Mouse (Mus musculus) adrenal gland, postnatal 10 days (tissue): ENCODE results near the gene Vmn1r204. TPM values are rescaled to one million over a fixed set of nuclear protein-coding genes. Genes with fewer than 3 reads are reported as not detected.
"Not testable (repeated sequence)": the region's sequence is repeated elsewhere in the genome, so short reads cannot be mapped to it uniquely, and the experiment has no call there.

Experiments
- DNase-seq: peaks from one replicate; pipeline ENCODE4 v3.0.0; 2021; ENCODE audit warnings: mixed read lengths
- long read RNA-seq, 2 experiments: library from polyadenylated mRNA; stranded (forward); transcript quantifications; one replicate each; pipeline ENCODE4 v2.0.0; 2021
- total RNA-seq, 2 experiments: library from RNA; stranded (reverse); gene quantifications; 2 replicates each; pipeline ENCODE4 v1.2.3; 2021

Vmn1r204 gene
- not detected for total RNA-seq
- long read RNA-seq, experiment 1: 0 reads
- long read RNA-seq, experiment 2: 0 reads

GRCm38 (mm10) chr13:22552898-22553297 lies at the start of gene Vmn1r204:
Gene Vmn1r204 (plus strand): TSS chr13:22553198.
- not testable (repeated sequence) for DNase-seq

- DNase-seq: no peak
Measured at GRCm38 (mm10) chr13:22505281-22505680, 47.7 kb upstream of the Vmn1r204 start, which contains the start of gene Vmn1r202. Gene Vmn1r202 (minus strand): TSS chr13:22505381.

- no peak for DNase-seq
Measured at GRCm38 (mm10) chr13:22517814-22518213, 35.2 kb upstream of the Vmn1r204 start, which contains the start of gene Vmn1r203. Gene Vmn1r203 (plus strand): TSS chr13:22518114.

- DNase-seq: not testable (repeated sequence)
Measured at GRCm38 (mm10) chr13:22574911-22575310, 21.9 kb downstream of the Vmn1r204 start.

GRCm38 (mm10) chr13:22583336-22583735 lies 30.3 kb downstream of the Vmn1r204 start:
- DNase-seq: not testable (repeated sequence)

GRCm38 (mm10) chr13:22592900-22593299 lies 39.9 kb downstream of the Vmn1r204 start, which contains the start of gene Vmn1r205:
Gene Vmn1r205 (minus strand): TSS chr13:22593000.
- DNase-seq: no peak

Other genes starting within 250 kb of the Vmn1r204 start
- not detected for gene Vmn1r197, start 228.6 kb upstream of the Vmn1r204 start, total RNA-seq
- gene Vmn1r198, start 202.8 kb upstream of the Vmn1r204 start, total RNA-seq: not detected
- gene Vmn1r199, start 173.4 kb upstream of the Vmn1r204 start, total RNA-seq: not detected
- gene Vmn1r200, start 162.8 kb upstream of the Vmn1r204 start, total RNA-seq: not detected
- not detected for gene Vmn1r201, start 81.3 kb upstream of the Vmn1r204 start, total RNA-seq
- gene Vmn1r202, start 47.8 kb upstream of the Vmn1r204 start, total RNA-seq: under 1 TPM in 1 of 2 experiments, not detected in 1; 0.06 TPM
- gene Vmn1r203, start 35.1 kb upstream of the Vmn1r204 start, total RNA-seq: not detected
- not detected for gene Vmn1r205, start 39.8 kb downstream of the Vmn1r204 start, total RNA-seq
- not detected for gene Vmn1r206, start 71.1 kb downstream of the Vmn1r204 start, total RNA-seq
- not detected for gene Vmn1r207-ps, start 176.4 kb downstream of the Vmn1r204 start, total RNA-seq
- not detected for gene Vmn1r208, start 224.2 kb downstream of the Vmn1r204 start, total RNA-seq